Mouse (Mus musculus): Measurements from ENCODE around the gene Ppme1.

- no peak for TF ChIP-seq JUND (IDR thresholded peaks at IDR 0.05; ENCODE audit: low read depth, low read length)
- no peak for TF ChIP-seq CTCF (IDR thresholded peaks at IDR 0.05 in 2 of 3, conservative IDR thresholded peaks at IDR 0.05 in 1 of 3; ENCODE audit: control insufficient read depth in 1 of 3, insufficient read depth in 1 of 3, low read depth in 2 of 3, low read length in 3 of 3, poor library complexity in 1 of 3, severe bottlenecking in 1 of 3)
- TF ChIP-seq TCF12 (IDR thresholded peaks at IDR 0.05; ENCODE audit: low read depth, low read length): no peak
- TF ChIP-seq EP300 (IDR thresholded peaks at IDR 0.05; ENCODE audit: low read depth in 1 of 2, low read length in 2 of 2): no peak
- no peak for TF ChIP-seq USF2 (IDR thresholded peaks at IDR 0.05; ENCODE audit: borderline replicate concordance in 1 of 2, insufficient read depth in 1 of 2, low read depth in 1 of 2, low read length in 2 of 2)
- no peak for TF ChIP-seq E2F4 (IDR thresholded peaks at IDR 0.05; ENCODE audit: borderline replicate concordance, low read depth, low read length)
- no peak for TF ChIP-seq POLR2A (IDR thresholded peaks at IDR 0.05; ENCODE audit: control insufficient read depth in 1 of 2, insufficient read depth in 1 of 2, low read depth in 1 of 2, low read length in 2 of 2, poor library complexity in 1 of 2)
- no peak for TF ChIP-seq POLR2AphosphoS2 (IDR thresholded peaks at IDR 0.05; ENCODE audit: low read length)
- no peak for TF ChIP-seq HCFC1 (IDR thresholded peaks at IDR 0.05; ENCODE audit: low read depth, low read length)
- no peak for TF ChIP-seq BHLHE40 (IDR thresholded peaks at IDR 0.05; ENCODE audit: borderline replicate concordance, low read depth, low read length)
- TF ChIP-seq MEF2A (IDR thresholded peaks at IDR 0.05; ENCODE audit: extremely low read depth, insufficient replicate concordance, low read depth, low read length, poor library complexity, severe bottlenecking): no peak
Measured at GRCm38 (mm10) chr7:100356768-100357167, 15.3 kb downstream of the Ppme1 start.

Measured in MEL (cell line).